Mouse (Mus musculus) stomach, adult 2 months (tissue): ENCODE results near the gene 1700003F12Rik. TPM values are rescaled to one million over a fixed set of nuclear protein-coding genes. Genes with fewer than 3 reads are reported as not detected.

Experiments
- polyA plus RNA-seq: library from polyadenylated mRNA; depleted of rRNA; stranded (reverse); fragments of >200 nt; gene quantifications from 2 replicates; pipeline ENCODE4 v1.2.3, GENCODE M21; 2012; rRNA removed

The 1700003F12Rik gene
- polyA plus RNA-seq = 0.65 TPM in 1 of 2 replicates, not detected in the other

GRCm38 (mm10) chr2:154546711-154547110 lies at the start of gene 1700003F12Rik:
Gene 1700003F12Rik, plus strand, starts transcription at chr2:154547085.

GRCm38 (mm10) chr2:154551476-154551875 lies 4.6 kb downstream of the 1700003F12Rik start, which contains the start of gene Actl10:
Gene Actl10, plus strand, starts transcription at chr2:154551776.

GRCm38 (mm10) chr2:154558264-154559039 lies 11.6 kb downstream of the 1700003F12Rik start, which contains the start of gene Necab3:
Gene Necab3, minus strand, starts transcription at chr2:154558890.

GRCm38 (mm10) chr2:154569836-154570286 lies 23.0 kb downstream of the 1700003F12Rik start, which contains the start of gene E2f1:
Gene E2f1, minus strand, starts transcription at chr2:154569892.

Other genes starting within 250 kb of the 1700003F12Rik start
- gene Bpifb9b, start 239.9 kb upstream of the 1700003F12Rik start, polyA plus RNA-seq = not detected in 2 replicates
- gene Cdk5rap1, start 174.1 kb upstream of the 1700003F12Rik start, polyA plus RNA-seq = 2.3 and 3.1 TPM in 2 replicates
- gene Snta1, start 139.0 kb upstream of the 1700003F12Rik start, polyA plus RNA-seq = 16.3 and 20.8 TPM in 2 replicates
- 3.4 and 4.7 TPM in 2 replicates for gene Cbfa2t2, start 110.6 kb upstream of the 1700003F12Rik start, polyA plus RNA-seq
- gene Actl10, start 4.7 kb downstream of the 1700003F12Rik start, polyA plus RNA-seq = 0.04 and 0.14 TPM in 2 replicates
- 0.08 and 0.11 TPM in 2 replicates for gene Necab3, start 11.8 kb downstream of the 1700003F12Rik start, polyA plus RNA-seq
- gene E2f1, start 22.8 kb downstream of the 1700003F12Rik start, polyA plus RNA-seq = 2.6 and 3.6 TPM in 2 replicates
- gene Pxmp4, start 56.6 kb downstream of the 1700003F12Rik start, polyA plus RNA-seq = 31.1 and 40.7 TPM in 2 replicates
- gene Zfp341, start 66.2 kb downstream of the 1700003F12Rik start, polyA plus RNA-seq = 2.7 and 2.8 TPM in 2 replicates
- gene 4930519P11Rik, start 66.4 kb downstream of the 1700003F12Rik start, polyA plus RNA-seq = 0.63 TPM in 2 replicates
- gene Chmp4b, start 104.6 kb downstream of the 1700003F12Rik start, polyA plus RNA-seq = 32.9 and 39.2 TPM in 2 replicates
- not detected in 2 replicates for gene Gm14214, start 222.9 kb downstream of the 1700003F12Rik start, polyA plus RNA-seq
- gene Raly, start 244.0 kb downstream of the 1700003F12Rik start, polyA plus RNA-seq = 66.9 and 107 TPM in 2 replicates
- 0.21 TPM in 1 of 2 replicates, not detected in the other for gene a, start 244.3 kb downstream of the 1700003F12Rik start, polyA plus RNA-seq